Mouse (Mus musculus) G1E (cell line): ENCODE data around the gene A830018L16Rik.

Source experiments
- CTCF ChIP-seq: IDR thresholded peaks from 2 replicates; pipeline ENCODE4 v1.5.1; 2012; ENCODE audit warnings: low read depth, low read length, inconsistent platforms, mixed read lengths
- TAL1 ChIP-seq: conservative IDR thresholded peaks from 2 replicates; pipeline ENCODE4 v1.6.1; 2012; ENCODE audit warnings: low read depth, low read length, inconsistent platforms, mixed read lengths

GRCm38 (mm10) chr1:11652773-11653172 lies 238.9 kb downstream of the A830018L16Rik start:
- TF ChIP-seq TAL1 (no peak), CTCF (no peak)
